Mouse (Mus musculus) kidney, adult 2 months (tissue): ENCODE data around the gene Gm6169.

Source experiments
- CTCF ChIP-seq: fragments of 200-500 bp; conservative IDR thresholded peaks from 2 replicates; pipeline ENCODE4 v1.5.1; 2011; ENCODE audit warnings: low read depth, mild to moderate bottlenecking, control low read depth, low read length, moderate library complexity, mixed read lengths; ENCODE audit not compliant: insufficient read depth, insufficient read length
- POLR2A ChIP-seq: fragments of 200-500 bp; IDR thresholded peaks from one replicate; pipeline ENCODE4 v1.6.1; 2011; ENCODE audit warnings: low read depth, low read length, control low read depth

- TF ChIP-seq CTCF: no peak
- no peak for TF ChIP-seq POLR2A
Observed at GRCm38 (mm10) chr13:97142321-97142720, 43.3 kb upstream of the Gm6169 start.
